Mouse (Mus musculus) small intestine, adult 2 months (tissue): Measurements from ENCODE around the gene Prpf18.

Source experiments
- CTCF ChIP-seq: fragments of 200-500 bp; IDR thresholded peaks from 2 replicates; pipeline ENCODE4 v1.5.1; 2012; ENCODE audit warnings: low read depth, mild to moderate bottlenecking, control low read depth, inconsistent platforms, low read length, moderate library complexity, mixed read lengths; ENCODE audit not compliant: insufficient replicate concordance, insufficient read length; ENCODE audit errors: extremely low read depth
- POLR2A ChIP-seq: fragments of 200-500 bp; IDR thresholded peaks from 2 replicates; pipeline ENCODE4 v1.6.1; 2012; ENCODE audit warnings: low read depth, mild to moderate bottlenecking, control low read depth, inconsistent platforms, low read length, moderate library complexity

GRCm38 (mm10) chr2:4601034-4601890 lies 50.7 kb downstream of the Prpf18 start:
- TF ChIP-seq CTCF (peak; percentile 56; the same call in 1 of the 2 replicates), POLR2A (no peak)
